Mouse (Mus musculus) forebrain, embryonic 16.5 days (tissue): ENCODE data around the gene Gm4131. TPM values are rescaled to one million over a fixed set of nuclear protein-coding genes. Genes with fewer than 3 reads are reported as not detected.

ENCODE experiments used
- ATAC-seq: fragments of 200-750 bp; cut with Nextera tagmentation; 2 replicates; pipeline ENCODE4 v1.8.0; 2017; ENCODE audit warnings: mild to moderate bottlenecking, moderate library complexity
- H3K27ac ChIP-seq: fragments of 300-500 bp; sonication (generic); 2 replicates; pipeline ENCODE4 v1.5.1; 2014; ENCODE audit warnings: low read length, control low read depth
- H3K27me3 ChIP-seq: fragments of 300-500 bp; sonication (generic); replicated peaks from 2 replicates; pipeline ENCODE4 v1.6.1; 2014; ENCODE audit warnings: low read length; ENCODE audit not compliant: control insufficient read depth, insufficient read depth
- H3K36me3 ChIP-seq: fragments of 300-500 bp; sonication (generic); 2 replicates; pipeline ENCODE4 v1.6.1; 2014; ENCODE audit not compliant: control insufficient read depth, insufficient read depth
- H3K4me1 ChIP-seq: fragments of 300-500 bp; sonication (generic); replicated peaks from 2 replicates; pipeline ENCODE4 v1.6.1; 2014; ENCODE audit warnings: low read length; ENCODE audit not compliant: control insufficient read depth, insufficient read depth
- H3K4me2 ChIP-seq: fragments of 300-500 bp; sonication (generic); 2 replicates; pipeline ENCODE4 v1.6.1; 2014; ENCODE audit warnings: mild to moderate bottlenecking, low read length, control low read depth
- H3K4me3 ChIP-seq: fragments of 300-500 bp; sonication (generic); replicated peaks from 2 replicates; pipeline ENCODE4 v1.5.1; 2014; ENCODE audit warnings: mild to moderate bottlenecking, low read length, control low read depth
- H3K9ac ChIP-seq: fragments of 300-500 bp; sonication (generic); replicated peaks from 2 replicates; pipeline ENCODE4 v1.6.1; 2014; ENCODE audit warnings: low read depth, low read length, control low read depth
- H3K9me3 ChIP-seq: fragments of 300-500 bp; sonication (generic); 2 replicates; pipeline ENCODE4 v1.6.1; 2016; ENCODE audit warnings: low read length; ENCODE audit not compliant: control insufficient read depth
- WGBS: fragments of 180-500 bp; shearing (Covaris S2); extraction: QIAGEN DNeasy Blood & Tissue Kit; methylation state at CpG from one replicate; pipeline ENCODE4 v1.1.7; 2014; 5-methylcytosine and 5-hydroxymethylcytosine counted together
- polyA plus RNA-seq: library from polyadenylated mRNA; unstranded; fragments of >200 nt; fragmentation: Nextera tagmentation; extraction: Ambion mirVana; gene quantifications from 2 replicates; pipeline ENCODE4 v1.2.1, GENCODE M21; 2015

The Gm4131 gene
- polyA plus RNA-seq, 1 experiment from 2014 or later, result 0.49 TPM

DNA sequence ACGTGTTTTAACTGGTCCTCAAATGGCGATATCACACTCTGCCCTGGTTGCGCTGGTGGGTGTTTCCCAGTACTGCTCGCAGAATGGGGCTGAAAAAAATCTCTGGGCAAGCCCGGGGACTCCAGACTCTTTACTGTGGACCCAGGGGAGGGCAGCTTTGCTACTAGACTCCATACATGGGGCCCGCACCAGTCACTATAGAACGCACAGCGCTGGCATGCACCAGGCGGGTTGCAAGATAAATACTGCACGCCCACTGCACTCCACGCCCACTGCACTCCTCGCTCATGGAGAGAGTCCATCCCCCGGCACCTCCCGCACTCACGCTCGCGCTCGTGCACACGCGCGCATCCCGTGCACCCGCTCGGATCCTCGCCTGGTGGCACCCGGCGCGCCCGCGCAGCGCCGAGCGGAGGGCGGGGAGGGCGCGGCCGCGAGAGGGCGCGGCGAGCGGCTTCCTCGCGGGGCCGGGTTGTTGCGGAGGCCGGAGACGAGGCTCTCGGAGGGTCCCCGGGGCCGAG is 11.4 kb downstream of the Gm4131 start, which contains the start of gene Fam124a:
Fam124a (plus strand) TSS at position 429 of the 521 bp plus-strand sequence.
- no peaks in the 10 kb centered on the region for H3K36me3 ChIP-seq
- peak within 1 kb of the TSS; percentile 74 for H3K4me3 ChIP-seq
- WGBS, result under 1% methylated on average over 48 of the region's 51 CpGs
- no peaks in the 10 kb centered on the region for H3K9me3 ChIP-seq
- peak within 1 kb of the TSS; percentile 67 for H3K27ac ChIP-seq
- no peaks in the 10 kb centered on the region for H3K27me3 ChIP-seq
- peak within 1 kb of the TSS; percentile 73 for H3K4me2 ChIP-seq
- peak; percentile 91 for ATAC-seq
- H3K4me1 ChIP-seq, result peaks cover 25% of the 10 kb centered on the region
- H3K9ac ChIP-seq, result peak within 1 kb of the TSS; percentile 90

DNA sequence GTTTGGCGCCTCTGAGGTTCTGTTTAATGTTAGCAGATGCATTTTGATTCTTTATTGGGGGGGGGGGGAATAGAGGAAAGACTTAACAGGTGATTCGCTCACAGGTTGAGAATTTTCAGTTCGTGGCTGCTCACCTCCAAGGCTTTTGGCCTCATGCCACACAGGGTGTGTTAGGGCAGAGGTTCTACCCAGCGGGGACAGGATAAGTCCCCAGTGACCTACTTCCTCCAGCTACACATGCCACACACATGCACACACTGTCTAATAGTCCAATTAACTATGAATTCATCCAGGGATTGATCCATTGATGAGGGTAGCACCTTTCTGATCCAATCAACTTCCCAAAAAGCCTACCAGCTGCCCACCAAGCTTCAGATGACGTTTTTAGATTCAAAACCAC is 12.9 kb downstream of the Gm4131 start:
- Histone ChIP-seq H3K27ac (no peak overlapping the region), H3K9ac (no peak overlapping the region), H3K9me3 (no peaks in the 10 kb centered on the region), H3K4me1 (peaks cover 23% of the 10 kb centered on the region), H3K27me3 (no peaks in the 10 kb centered on the region), H3K4me3 (no peak overlapping the region), H3K4me2 (no peak overlapping the region), H3K36me3 (no peaks in the 10 kb centered on the region)
- ATAC-seq, result no peak
- WGBS, result 73% methylated on average over 5 of the region's 5 CpGs

DNA sequence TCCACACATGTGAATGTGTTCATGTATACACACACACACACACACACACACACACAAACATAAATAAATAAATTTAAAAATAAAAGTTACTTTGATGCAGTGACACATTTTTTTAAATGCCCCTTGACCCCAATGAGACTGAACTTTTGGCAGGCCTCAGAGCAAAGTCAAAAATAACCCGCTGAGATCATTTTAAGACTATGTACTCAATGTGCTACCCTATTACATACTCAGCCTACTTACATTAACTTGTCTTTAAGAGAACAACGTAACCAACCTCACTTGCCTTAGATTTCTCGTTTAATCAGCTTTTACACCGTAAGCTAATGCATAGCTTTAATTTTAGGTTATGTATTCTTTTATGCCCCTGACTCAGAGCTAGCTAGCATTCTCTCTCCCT is 13.9 kb downstream of the Gm4131 start:
- 94% methylated on average over 4 of the region's 4 CpGs for WGBS
- ATAC-seq, result no peak
- no peak overlapping the region for H3K4me3 ChIP-seq
- H3K36me3 ChIP-seq, result no peaks in the 10 kb centered on the region
- H3K9ac ChIP-seq, result no peak overlapping the region
- no peak overlapping the region for H3K4me2 ChIP-seq
- H3K9me3 ChIP-seq, result no peaks in the 10 kb centered on the region
- no peaks in the 10 kb centered on the region for H3K27me3 ChIP-seq
- H3K27ac ChIP-seq, result no peak overlapping the region
- peaks cover 16% of the 10 kb centered on the region for H3K4me1 ChIP-seq

DNA sequence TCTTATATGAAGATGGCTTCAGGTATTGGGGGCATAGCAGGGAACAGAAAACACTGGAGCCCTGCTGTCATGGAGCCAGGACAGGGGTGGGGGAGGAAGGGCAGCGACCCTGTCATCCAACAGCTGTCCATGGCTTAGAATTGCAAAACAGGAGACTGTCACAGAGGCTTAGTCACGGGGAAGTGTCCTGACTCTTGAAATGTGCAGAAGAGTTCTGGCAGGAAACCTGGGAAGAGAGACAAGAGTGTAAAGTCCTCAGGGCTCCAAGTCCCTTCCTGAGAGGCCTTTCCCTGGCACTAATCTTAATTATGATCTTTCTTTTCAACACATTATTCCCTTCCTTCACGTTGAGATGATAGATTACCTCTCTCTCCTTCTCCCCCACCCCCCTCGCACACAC is 16.6 kb downstream of the Gm4131 start:
- Histone ChIP-seq H3K4me2 (no peak overlapping the region), H3K4me3 (no peak overlapping the region), H3K4me1 (peaks cover 3% of the 10 kb centered on the region; the same call in 1 of the 2 replicates), H3K9ac (no peak overlapping the region), H3K9me3 (no peaks in the 10 kb centered on the region), H3K27ac (no peak overlapping the region), H3K36me3 (no peaks in the 10 kb centered on the region), H3K27me3 (no peaks in the 10 kb centered on the region)
- 57% methylated on average over 4 of the region's 4 CpGs for WGBS
- ATAC-seq, result no peak

DNA sequence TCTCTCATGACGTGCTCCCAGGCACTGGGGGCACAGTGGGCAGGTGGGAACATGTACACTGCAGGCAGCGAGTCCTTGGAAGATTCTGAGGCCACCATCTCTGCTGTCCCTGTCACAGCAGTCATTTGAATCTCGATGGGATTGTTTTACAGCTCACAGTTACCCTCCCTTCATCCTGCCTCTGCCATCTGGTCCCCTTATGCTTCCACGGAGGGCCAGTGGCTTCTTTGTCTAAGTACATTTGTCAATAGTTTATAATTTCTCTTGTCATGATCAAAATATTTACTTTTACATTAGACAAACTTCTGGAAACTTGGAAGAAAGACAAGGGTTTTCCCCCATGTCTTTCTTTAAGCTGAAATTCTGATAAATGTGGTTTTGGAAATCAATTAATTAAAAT is 20.0 kb downstream of the Gm4131 start:
- no peaks in the 10 kb centered on the region for H3K9me3 ChIP-seq
- H3K27ac ChIP-seq, result no peak overlapping the region
- H3K4me3 ChIP-seq, result no peak overlapping the region
- H3K4me2 ChIP-seq, result no peak overlapping the region
- 31% methylated on average over 4 of the region's 4 CpGs for WGBS
- ATAC-seq, result 0 out of 2 replicates have a peak, but pooled peaks have one; percentile 38
- H3K36me3 ChIP-seq, result no peaks in the 10 kb centered on the region
- no peak overlapping the region for H3K9ac ChIP-seq
- no peaks in the 10 kb centered on the region for H3K27me3 ChIP-seq
- H3K4me1 ChIP-seq, result no peaks in the 10 kb centered on the region

DNA sequence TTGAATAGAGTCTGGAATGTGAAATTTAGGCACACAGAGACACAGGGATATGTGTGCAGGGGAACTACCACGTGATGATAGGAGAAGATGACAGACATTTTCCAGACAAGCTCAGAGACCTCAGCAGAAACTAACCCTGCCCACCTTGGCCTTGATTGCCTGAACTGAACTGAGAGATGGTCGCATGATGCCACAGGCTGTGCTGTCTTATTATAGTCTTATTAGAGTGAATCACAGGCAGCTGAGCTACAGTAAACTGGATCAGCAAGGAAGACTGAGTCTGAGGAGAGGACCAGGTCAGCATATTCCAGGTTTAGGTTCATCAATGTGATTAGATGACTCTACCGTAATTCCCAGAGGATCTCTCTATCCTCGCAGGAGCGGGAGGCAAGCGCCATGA is 20.4 kb downstream of the Gm4131 start:
- no peak overlapping the region for H3K9ac ChIP-seq
- 85% methylated on average over 6 of the region's 6 CpGs for WGBS
- no peak overlapping the region for H3K27ac ChIP-seq
- ATAC-seq, result no peak
- no peaks in the 10 kb centered on the region for H3K36me3 ChIP-seq
- H3K9me3 ChIP-seq, result no peaks in the 10 kb centered on the region
- H3K4me3 ChIP-seq, result no peak overlapping the region
- H3K4me1 ChIP-seq, result no peaks in the 10 kb centered on the region
- H3K27me3 ChIP-seq, result no peaks in the 10 kb centered on the region
- H3K4me2 ChIP-seq, result no peak overlapping the region

DNA sequence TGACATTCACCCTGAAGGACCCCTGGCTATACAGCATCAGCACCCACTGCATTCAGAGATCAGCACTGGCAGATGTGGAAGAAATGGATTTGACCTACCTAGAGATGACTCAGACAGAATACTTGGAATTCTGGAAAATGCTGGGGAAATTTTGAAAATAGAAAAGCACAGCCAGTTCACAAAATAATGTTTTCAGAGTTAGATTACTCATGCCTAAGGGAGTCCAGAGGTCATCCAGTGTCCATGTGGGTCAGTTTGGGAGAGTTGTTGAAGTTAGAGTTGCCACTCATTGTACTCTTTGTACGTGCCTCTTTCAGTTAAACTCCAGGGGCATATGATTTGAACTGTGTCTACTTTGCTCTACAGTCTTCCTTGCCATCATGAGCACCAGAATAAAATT is 25.0 kb downstream of the Gm4131 start:
- H3K4me2 ChIP-seq, result no peak overlapping the region
- no peak overlapping the region for H3K4me3 ChIP-seq
- H3K36me3 ChIP-seq, result no peaks in the 10 kb centered on the region
- H3K4me1 ChIP-seq, result no peaks in the 10 kb centered on the region
- H3K9ac ChIP-seq, result no peak overlapping the region
- no peaks in the 10 kb centered on the region for H3K27me3 ChIP-seq
- WGBS, result 88% methylated on average over 1 of the region's 1 CpGs
- H3K27ac ChIP-seq, result no peak overlapping the region
- no peaks in the 10 kb centered on the region for H3K9me3 ChIP-seq
- no peak for ATAC-seq

DNA sequence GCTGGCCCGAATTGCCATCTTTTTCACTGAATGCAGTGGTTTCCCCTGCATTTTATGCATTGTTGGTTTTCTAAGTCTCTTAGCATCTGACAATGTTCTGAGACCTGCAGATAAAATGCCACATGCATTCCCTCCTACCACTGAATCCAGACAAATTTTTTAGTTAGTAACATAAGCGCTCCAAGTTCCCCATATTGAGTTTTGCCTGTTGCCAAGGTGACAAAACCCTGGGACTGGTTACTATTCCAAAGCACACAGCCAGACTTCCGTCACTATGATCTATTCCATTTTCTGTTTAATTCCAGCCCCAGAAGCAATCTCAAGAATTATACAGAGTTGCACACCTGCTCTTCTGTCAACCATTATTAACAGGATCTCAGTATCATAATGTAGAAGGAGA is 26.9 kb downstream of the Gm4131 start:
- Histone ChIP-seq H3K36me3 (no peaks in the 10 kb centered on the region), H3K9ac (no peak overlapping the region), H3K27ac (no peak overlapping the region), H3K4me1 (no peaks in the 10 kb centered on the region), H3K4me3 (no peak overlapping the region), H3K27me3 (no peaks in the 10 kb centered on the region), H3K4me2 (no peak overlapping the region), H3K9me3 (no peaks in the 10 kb centered on the region)
- no peak for ATAC-seq
- WGBS, result 64% methylated on average over 3 of the region's 3 CpGs

DNA sequence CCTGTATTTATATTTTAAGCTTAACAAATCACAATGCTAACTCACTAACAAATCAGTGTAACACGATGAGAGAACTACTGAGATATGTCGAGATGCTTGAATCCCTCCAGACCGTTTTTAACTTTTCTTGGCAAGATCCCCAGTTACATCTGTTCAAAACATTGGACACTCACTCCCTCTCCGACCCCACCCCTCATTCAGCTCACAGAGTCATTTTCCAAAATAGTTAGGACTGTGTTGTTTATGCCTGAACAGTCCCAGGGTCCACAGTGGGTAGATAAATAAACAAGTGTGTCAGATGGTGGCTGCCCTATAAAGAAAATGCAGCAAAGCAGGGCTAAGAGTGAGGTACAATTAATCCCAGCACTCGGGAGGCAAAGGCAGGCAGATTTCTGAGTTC is 29.7 kb downstream of the Gm4131 start:
- H3K9ac ChIP-seq, result no peak overlapping the region
- no peak overlapping the region for H3K27ac ChIP-seq

DNA sequence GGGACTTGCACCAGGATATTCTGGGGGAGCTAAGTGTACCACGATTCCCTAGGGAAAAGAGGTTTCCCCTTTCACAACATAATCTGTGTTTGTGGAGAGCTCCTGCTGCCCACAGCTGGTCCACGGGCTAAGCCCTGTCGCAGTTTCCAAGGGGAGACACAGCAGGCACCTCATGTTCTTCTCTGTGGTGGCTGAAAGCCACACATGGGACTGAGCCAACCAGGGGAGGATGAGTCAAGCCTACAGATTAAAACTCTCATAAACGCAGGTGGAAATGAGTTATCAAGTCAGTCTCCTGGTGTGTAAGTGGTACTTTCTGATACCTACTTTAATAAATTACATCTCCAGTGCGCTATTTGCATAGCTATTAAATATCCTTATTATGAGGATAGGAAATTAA is 30.6 kb downstream of the Gm4131 start:
- no peak overlapping the region for H3K4me3 ChIP-seq
- WGBS, result 68% methylated on average over 5 of the region's 5 CpGs
- H3K4me1 ChIP-seq, result no peaks in the 10 kb centered on the region
- no peak overlapping the region for H3K4me2 ChIP-seq
- no peak overlapping the region for H3K27ac ChIP-seq
- H3K9ac ChIP-seq, result no peak overlapping the region
- no peaks in the 10 kb centered on the region for H3K9me3 ChIP-seq
- no peak for ATAC-seq
- no peaks in the 10 kb centered on the region for H3K27me3 ChIP-seq
- H3K36me3 ChIP-seq, result no peaks in the 10 kb centered on the region

More for the DNA sequence above, 29.7 kb downstream of the Gm4131 start:
- Histone ChIP-seq H3K9me3 (no peaks in the 10 kb centered on the region), H3K36me3 (no peaks in the 10 kb centered on the region), H3K4me1 (no peaks in the 10 kb centered on the region), H3K4me2 (no peak overlapping the region), H3K27me3 (no peaks in the 10 kb centered on the region), H3K4me3 (no peak overlapping the region)
- 63% methylated on average over 5 of the region's 5 CpGs for WGBS
- no peak for ATAC-seq
